Mouse (Mus musculus) urinary bladder, adult 18-20 months (tissue): ENCODE measurements around the gene Cmss1.

Experiments
- DNase-seq, 2 experiments: peaks; one replicate each; pipeline ENCODE4 v3.0.0; 2022; ENCODE audit warnings: low spot score in 2 of 2, mixed read lengths in 2 of 2

Gene Cmss1

GRCm38 (mm10) chr16:57473415-57474085, 133.1 kb downstream of the Cmss1 start:
- DNase-seq = no peak

- no peak for DNase-seq
Observed at GRCm38 (mm10) chr16:57471071-57471470, 135.6 kb downstream of the Cmss1 start.

GRCm38 (mm10) chr16:57470286-57470830, 136.3 kb downstream of the Cmss1 start:
- DNase-seq = no peak

- DNase-seq = no peak
Observed at GRCm38 (mm10) chr16:57469869-57470268, 136.8 kb downstream of the Cmss1 start.

- DNase-seq = no peak
Observed at GRCm38 (mm10) chr16:57469301-57469700, 137.4 kb downstream of the Cmss1 start.

GRCm38 (mm10) chr16:57465386-57465913, 141.2 kb downstream of the Cmss1 start:
- DNase-seq = no peak

GRCm38 (mm10) chr16:57456003-57456402, 150.7 kb downstream of the Cmss1 start:
- no peak for DNase-seq

- no peak for DNase-seq
Observed at GRCm38 (mm10) chr16:57455573-57455972, 151.1 kb downstream of the Cmss1 start.

GRCm38 (mm10) chr16:57454106-57454763, 152.4 kb downstream of the Cmss1 start:
- DNase-seq = no peak

GRCm38 (mm10) chr16:57453009-57453408, 153.7 kb downstream of the Cmss1 start:
- peak in 1 of 2 experiments; percentile 27 for DNase-seq

- DNase-seq = no peak
Observed at GRCm38 (mm10) chr16:57445096-57446094, 161.3 kb downstream of the Cmss1 start.

GRCm38 (mm10) chr16:57440706-57441437, 165.8 kb downstream of the Cmss1 start:
- no peak for DNase-seq

GRCm38 (mm10) chr16:57439206-57439605, 167.5 kb downstream of the Cmss1 start:
- DNase-seq = no peak

- no peak for DNase-seq
Observed at GRCm38 (mm10) chr16:57438288-57438685, 168.4 kb downstream of the Cmss1 start.

GRCm38 (mm10) chr16:57437523-57438287, 169.0 kb downstream of the Cmss1 start:
- no peak for DNase-seq

GRCm38 (mm10) chr16:57434640-57435039, 172.0 kb downstream of the Cmss1 start:
- no peak for DNase-seq

GRCm38 (mm10) chr16:57433671-57434070, 173.0 kb downstream of the Cmss1 start:
- no peak for DNase-seq

- DNase-seq = no peak
Observed at GRCm38 (mm10) chr16:57433173-57433572, 173.5 kb downstream of the Cmss1 start.

- DNase-seq = no peak
Observed at GRCm38 (mm10) chr16:57431294-57431693, 175.4 kb downstream of the Cmss1 start.

- no peak for DNase-seq
Observed at GRCm38 (mm10) chr16:57428977-57429376, 177.7 kb downstream of the Cmss1 start.
